Mouse (Mus musculus) adrenal gland, adult 2 months (tissue): Measurements from ENCODE around the gene Nme1. TPM values are rescaled to one million over a fixed set of nuclear protein-coding genes. Genes with fewer than 3 reads are reported as not detected.

ENCODE experiments used
- polyA plus RNA-seq: library from polyadenylated mRNA; depleted of rRNA; stranded (reverse); fragments of >200 nt; gene quantifications from 2 replicates; pipeline ENCODE4 v1.2.3, GENCODE M21; 2012; rRNA removed
- total RNA-seq, 2 experiments: library from RNA; stranded (reverse); gene quantifications; 2 replicates each; pipeline ENCODE4 v1.2.3; 2021

Nme1 gene
- total and polyA plus RNA-seq, 3 experiments: 25.2 to 45.5 (median 40.0) TPM

Other genes with a start within 250 kb of the Nme1 start
- gene Utp18, start 82.8 kb downstream of the Nme1 start, total RNA-seq: 10 to 100 TPM; 22.2 to 22.3 TPM
- 5.2 and 7.1 TPM in 2 replicates for gene Utp18, start 82.8 kb downstream of the Nme1 start, polyA plus RNA-seq
- 10 to 100 TPM; 22.4 to 30.4 TPM for gene Mbtd1, start 82.7 kb downstream of the Nme1 start, total RNA-seq
- gene Mbtd1, start 82.7 kb downstream of the Nme1 start, polyA plus RNA-seq: 3.3 and 4.7 TPM in 2 replicates
- 100 to 1,000 TPM; 351 to 505 TPM for gene Nme2, start 12.3 kb downstream of the Nme1 start, total RNA-seq
- gene Nme2, start 12.3 kb downstream of the Nme1 start, polyA plus RNA-seq: 193 and 211 TPM in 2 replicates
- 100 to 1,000 TPM in 1 of 2 experiments, 10 to 100 TPM in 1; 66.2 to 106 TPM for gene Gm20390, start 228 bp downstream of the Nme1 start, total RNA-seq
- gene Gm20390, start 228 bp downstream of the Nme1 start, polyA plus RNA-seq: 11.1 and 11.7 TPM in 2 replicates
- 100 to 1,000 TPM in 1 of 2 experiments, 10 to 100 TPM in 1; 88.5 to 100 TPM for gene Spag9, start 27.6 kb upstream of the Nme1 start, total RNA-seq
- 24.5 and 39.7 TPM in 2 replicates for gene Spag9, start 27.6 kb upstream of the Nme1 start, polyA plus RNA-seq
- 100 to 1,000 TPM; 208 to 296 TPM for gene Tob1, start 242.9 kb upstream of the Nme1 start, total RNA-seq
- gene Tob1, start 242.9 kb upstream of the Nme1 start, polyA plus RNA-seq: 332 and 340 TPM in 2 replicates